Mouse (Mus musculus) midbrain, embryonic 11.5 days (tissue): ENCODE measurements around the gene Dlgap3. TPM values are rescaled to one million over a fixed set of nuclear protein-coding genes. Genes with fewer than 3 reads are reported as not detected.

ENCODE experiments used
- ATAC-seq: fragments of 200-750 bp; cut with Nextera tagmentation; 2 replicates; pipeline ENCODE4 v1.8.0; 2017; ENCODE audit warnings: moderate TSS enrichment, moderate library complexity; ENCODE audit not compliant: low FRiP score
- DNase-seq: peaks from one replicate; pipeline ENCODE4 v3.0.0; 2015; ENCODE audit warnings: low spot score; ENCODE audit errors: missing footprints
- H3K27ac ChIP-seq: fragments of 300-500 bp; sonication (generic); 2 replicates; pipeline ENCODE4 v1.5.1; 2014; ENCODE audit warnings: low read depth, low read length
- H3K27me3 ChIP-seq: fragments of 300-500 bp; sonication (generic); 2 replicates; pipeline ENCODE4 v1.6.1; 2014; ENCODE audit warnings: mild to moderate bottlenecking, low read length, moderate library complexity, mixed read lengths; ENCODE audit not compliant: control insufficient read depth, insufficient read depth
- H3K36me3 ChIP-seq: fragments of 300-500 bp; sonication (generic); 2 replicates; pipeline ENCODE4 v1.6.1; 2014; ENCODE audit warnings: mild to moderate bottlenecking, low read length, moderate library complexity, mixed read lengths; ENCODE audit not compliant: control insufficient read depth, insufficient read depth
- H3K4me1 ChIP-seq: fragments of 300-500 bp; sonication (generic); 2 replicates; pipeline ENCODE4 v1.6.1; 2014; ENCODE audit warnings: low read length; ENCODE audit not compliant: control insufficient read depth, insufficient read depth
- H3K4me2 ChIP-seq: fragments of 300-500 bp; sonication (generic); 2 replicates; pipeline ENCODE4 v1.6.1; 2014; ENCODE audit warnings: mild to moderate bottlenecking, moderate library complexity
- H3K4me3 ChIP-seq: fragments of 300-500 bp; sonication (generic); 2 replicates; pipeline ENCODE4 v1.5.1; 2014; ENCODE audit warnings: low read depth, low read length
- H3K9ac ChIP-seq: fragments of 300-500 bp; sonication (generic); 2 replicates; pipeline ENCODE4 v1.6.1; 2014; ENCODE audit warnings: low read length
- H3K9me3 ChIP-seq: fragments of 300-500 bp; sonication (generic); 2 replicates; pipeline ENCODE4 v1.6.1; 2016; ENCODE audit warnings: low read length; ENCODE audit not compliant: control insufficient read depth
- WGBS: fragments of 180-500 bp; shearing (Covaris S2); extraction: QIAGEN DNeasy Blood & Tissue Kit; methylation state at CpG from one replicate; pipeline ENCODE4 v1.1.7; 2014; 5-methylcytosine and 5-hydroxymethylcytosine counted together
- polyA plus RNA-seq: library from polyadenylated mRNA; unstranded; fragments of >200 nt; fragmentation: Nextera tagmentation; extraction: Ambion mirVana; gene quantifications from 2 replicates; pipeline ENCODE4 v1.2.1, GENCODE M21; 2014

Dlgap3 gene
- polyA plus RNA-seq, 1 experiment from 2014 or later = 4.4 TPM

- DNase-seq (peak; percentile 33), ATAC-seq (no peak)
- Histone ChIP-seq H3K4me3 (no peak overlapping the region), H3K4me1 (peaks cover 3% of the 10 kb centered on the region; the same call in 1 of the 2 replicates), H3K36me3 (no peaks in the 10 kb centered on the region), H3K27me3 (peaks cover 2% of the 10 kb centered on the region; the same call in 1 of the 2 replicates), H3K9me3 (no peaks in the 10 kb centered on the region), H3K9ac (no peak overlapping the region), H3K4me2 (no peak overlapping the region), H3K27ac (no peak overlapping the region)
- 84% methylated on average over 4 of the region's 4 CpGs for WGBS
Measured at GRCm38 (mm10) chr4:127216251-127216651, 47.2 kb downstream of the Dlgap3 start.

- Histone ChIP-seq H3K27ac (no peak overlapping the region), H3K4me2 (no peak overlapping the region), H3K4me1 (peaks cover 3% of the 10 kb centered on the region; the same call in 1 of the 2 replicates), H3K27me3 (peaks cover 2% of the 10 kb centered on the region; the same call in 1 of the 2 replicates), H3K9ac (no peak overlapping the region), H3K4me3 (no peak overlapping the region), H3K36me3 (no peaks in the 10 kb centered on the region), H3K9me3 (no peaks in the 10 kb centered on the region)
- no peak for ATAC-seq
- DNase-seq = peak; percentile 80
- WGBS = 74% methylated on average over 11 of the region's 11 CpGs
Measured at GRCm38 (mm10) chr4:127217048-127217447, 48.0 kb downstream of the Dlgap3 start.

- H3K36me3 ChIP-seq = no peaks in the 10 kb centered on the region
- DNase-seq = peak; percentile 81
- H3K27ac ChIP-seq = no peak overlapping the region
- no peak overlapping the region for H3K4me2 ChIP-seq
- H3K27me3 ChIP-seq = peaks cover 12% of the 10 kb centered on the region; the same call in 1 of the 2 replicates
- H3K9me3 ChIP-seq = no peaks in the 10 kb centered on the region
- no peak overlapping the region for H3K4me3 ChIP-seq
- WGBS = 43% methylated on average over 10 of the region's 10 CpGs
- ATAC-seq = no peak
- peaks cover 25% of the 10 kb centered on the region for H3K4me1 ChIP-seq
- H3K9ac ChIP-seq = no peak overlapping the region
Measured at GRCm38 (mm10) chr4:127223291-127223690, 54.3 kb downstream of the Dlgap3 start.

DNA sequence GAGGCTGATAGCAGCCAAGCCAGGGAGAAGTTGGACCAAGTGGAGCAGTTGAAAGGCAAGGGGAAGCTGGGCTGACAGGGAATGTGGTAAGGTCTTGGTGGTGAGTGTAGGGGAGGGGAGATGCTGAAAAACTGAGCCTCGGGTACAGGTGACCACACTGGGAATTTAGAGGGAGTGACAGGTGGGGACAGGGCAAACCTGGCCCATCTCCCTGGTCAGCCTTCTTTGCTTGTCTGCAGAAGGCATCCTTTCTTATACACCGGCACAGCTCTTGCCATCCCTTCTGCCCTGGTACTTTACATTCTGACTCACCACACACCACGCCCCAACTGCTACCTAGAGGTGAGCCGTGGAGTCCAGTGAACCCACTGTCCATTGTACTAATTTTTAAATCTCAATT lies 54.8 kb downstream of the Dlgap3 start:
- Histone ChIP-seq H3K36me3 (no peaks in the 10 kb centered on the region), H3K27ac (no peak overlapping the region), H3K9ac (no peak overlapping the region), H3K9me3 (no peaks in the 10 kb centered on the region), H3K4me3 (no peak overlapping the region), H3K4me1 (peaks cover 25% of the 10 kb centered on the region), H3K4me2 (no peak overlapping the region), H3K27me3 (peaks cover 12% of the 10 kb centered on the region; the same call in 1 of the 2 replicates)
- DNase-seq (peak; percentile 77), ATAC-seq (no peak)
- WGBS = 60% methylated on average over 4 of the region's 4 CpGs

- no peak overlapping the region; the same call in 1 of the 2 replicates for H3K27ac ChIP-seq
- peaks cover 25% of the 10 kb centered on the region for H3K4me1 ChIP-seq
- H3K9ac ChIP-seq = peak overlapping the region; percentile 59
- H3K4me2 ChIP-seq = peak overlapping the region; percentile 50
- ATAC-seq = no peak
- no peaks in the 10 kb centered on the region for H3K9me3 ChIP-seq
- H3K27me3 ChIP-seq = peaks cover 12% of the 10 kb centered on the region; the same call in 1 of the 2 replicates
- peak overlapping the region; percentile 15; the same call in 1 of the 2 replicates for H3K4me3 ChIP-seq
- DNase-seq = peak; percentile 93
- no peaks in the 10 kb centered on the region for H3K36me3 ChIP-seq
- WGBS = 9% methylated on average over 19 of the region's 19 CpGs
Measured at GRCm38 (mm10) chr4:127224444-127225100, 55.6 kb downstream of the Dlgap3 start.

GRCm38 (mm10) chr4:127226067-127226466 lies 57.1 kb downstream of the Dlgap3 start:
- peaks cover 25% of the 10 kb centered on the region for H3K4me1 ChIP-seq

DNA sequence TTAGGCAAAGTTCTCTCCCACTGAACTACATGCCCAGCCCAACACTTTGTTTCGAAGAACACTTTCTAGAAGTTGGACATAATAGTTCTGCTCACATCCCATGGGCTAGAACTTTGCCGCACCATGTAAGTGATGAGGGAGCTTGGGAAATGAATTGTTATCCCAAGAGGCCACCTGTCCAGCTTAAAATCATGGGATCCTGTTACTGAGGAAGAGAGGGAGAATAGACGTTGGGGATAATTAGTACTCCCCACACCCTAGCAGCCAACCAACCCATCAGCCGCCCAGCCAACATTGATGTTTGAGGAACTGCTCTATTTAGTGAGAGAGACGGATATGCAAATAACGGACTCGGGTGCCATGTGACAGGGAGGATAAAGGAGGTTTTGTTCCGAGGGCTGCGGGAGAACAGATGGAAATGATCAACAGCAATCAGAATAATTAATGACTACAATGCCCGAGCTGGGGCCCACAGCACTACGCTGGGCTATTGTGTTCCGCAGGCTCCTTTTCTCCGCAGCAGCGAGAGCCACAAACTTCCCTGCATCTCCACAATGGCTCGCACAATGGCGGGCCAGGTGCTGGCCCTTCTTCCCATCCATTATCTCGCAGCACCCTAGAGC lies 58.2 kb downstream of the Dlgap3 start:
- peak; percentile 85 for ATAC-seq
- peak overlapping the region; percentile 66 for H3K27ac ChIP-seq
- H3K9ac ChIP-seq = peak overlapping the region; percentile 2; the same call in 1 of the 2 replicates
- peak overlapping the region; percentile 3; the same call in 1 of the 2 replicates for H3K4me2 ChIP-seq
- DNase-seq = peak; percentile 91
- no peaks in the 10 kb centered on the region for H3K9me3 ChIP-seq
- H3K4me1 ChIP-seq = peaks cover 31% of the 10 kb centered on the region
- 0 out of 2 replicates have a peak overlapping the region, but pooled peaks have one; percentile 0 for H3K4me3 ChIP-seq
- H3K27me3 ChIP-seq = peaks cover 12% of the 10 kb centered on the region; the same call in 1 of the 2 replicates
- WGBS = 15% methylated on average over 17 of the region's 17 CpGs
- no peaks in the 10 kb centered on the region for H3K36me3 ChIP-seq

More at GRCm38 (mm10) chr4:127226067-127226466, 57.1 kb downstream of the Dlgap3 start:
- WGBS = 66% methylated on average over 4 of the region's 4 CpGs
- no peak overlapping the region for H3K4me2 ChIP-seq
- no peak for ATAC-seq
- no peak overlapping the region for H3K9ac ChIP-seq
- H3K36me3 ChIP-seq = no peaks in the 10 kb centered on the region
- H3K4me3 ChIP-seq = no peak overlapping the region
- no peak overlapping the region for H3K27ac ChIP-seq
- peak; percentile 80 for DNase-seq
- H3K27me3 ChIP-seq = peaks cover 12% of the 10 kb centered on the region; the same call in 1 of the 2 replicates
- H3K9me3 ChIP-seq = no peaks in the 10 kb centered on the region

DNA sequence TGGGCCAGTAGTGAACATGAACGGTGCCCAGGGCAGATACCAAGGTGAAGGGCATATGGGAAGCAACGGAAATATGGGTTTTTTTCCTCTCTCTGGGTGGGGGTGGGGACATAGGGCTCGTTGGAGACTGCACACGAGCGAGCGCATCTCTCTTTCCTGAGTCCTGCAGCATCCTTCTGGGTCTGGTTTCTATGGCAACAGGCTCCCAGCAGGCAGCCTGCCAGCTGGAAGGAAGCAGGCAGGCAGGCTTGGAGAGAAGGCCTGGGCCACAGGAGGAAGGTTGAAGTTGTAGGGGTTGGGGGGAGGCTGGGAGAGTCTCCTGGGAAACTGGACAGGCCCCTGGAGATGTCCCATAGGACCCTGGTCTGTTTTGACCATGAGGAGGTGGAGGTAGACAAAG lies 63.0 kb downstream of the Dlgap3 start:
- peak; percentile 28; the same call in 1 of the 2 replicates for ATAC-seq
- WGBS = 24% methylated on average over 6 of the region's 6 CpGs

GRCm38 (mm10) chr4:127232551-127232950 lies 63.5 kb downstream of the Dlgap3 start:
- no peaks in the 10 kb centered on the region for H3K36me3 ChIP-seq
- H3K4me3 ChIP-seq = no peak overlapping the region
- DNase-seq (peak; percentile 84), ATAC-seq (peak; percentile 49; the same call in 1 of the 2 replicates)
- H3K27me3 ChIP-seq = peaks cover 5% of the 10 kb centered on the region
- 64% methylated on average over 5 of the region's 5 CpGs for WGBS
- H3K9me3 ChIP-seq = no peaks in the 10 kb centered on the region
- peak overlapping the region; percentile 77 for H3K27ac ChIP-seq
- peaks cover 22% of the 10 kb centered on the region for H3K4me1 ChIP-seq
- no peak overlapping the region for H3K9ac ChIP-seq
- 0 out of 2 replicates have a peak overlapping the region, but pooled peaks have one; percentile 16 for H3K4me2 ChIP-seq

More for the DNA sequence above, 63.0 kb downstream of the Dlgap3 start:
- Histone ChIP-seq H3K27ac (peak overlapping the region; percentile 77), H3K27me3 (no peaks in the 10 kb centered on the region; the same call in 1 of the 2 replicates), H3K9me3 (no peaks in the 10 kb centered on the region), H3K9ac (no peak overlapping the region), H3K4me1 (peaks cover 27% of the 10 kb centered on the region), H3K36me3 (no peaks in the 10 kb centered on the region), H3K4me2 (peak overlapping the region; percentile 16; the same call in 1 of the 2 replicates), H3K4me3 (no peak overlapping the region)
- peak; percentile 92 for DNase-seq
